Mouse (Mus musculus) spleen, adult 2 months (tissue): Measurements from ENCODE around the gene Gm45717. TPM values are rescaled to one million over a fixed set of nuclear protein-coding genes. Genes with fewer than 3 reads are reported as not detected.

Experiments
- DNase-seq, 2 experiments: peaks; one replicate each; pipeline versions ENCODE4 v3.0.0 to v3.0.0-alpha.2; 2012 to 2021; ENCODE audit warnings: low spot score in 2 of 2, low read depth in 1 of 2
- H3K27ac ChIP-seq: fragments of 200-500 bp; 2 replicates; pipeline ENCODE4 v1.5.1; 2012; ENCODE audit warnings: low read length, inconsistent platforms; ENCODE audit not compliant: insufficient read depth
- H3K27me3 ChIP-seq: fragments of 200-500 bp; 2 replicates; pipeline ENCODE4 v1.6.1; 2012; ENCODE audit warnings: mild to moderate bottlenecking, moderate library complexity, low read length, inconsistent platforms; ENCODE audit not compliant: control insufficient read depth, insufficient read depth
- H3K36me3 ChIP-seq: fragments of 200-500 bp; 2 replicates; pipeline ENCODE4 v1.6.1; 2012; ENCODE audit warnings: mild to moderate bottlenecking, low read length, inconsistent platforms; ENCODE audit not compliant: control insufficient read depth, insufficient read depth
- H3K4me1 ChIP-seq: fragments of 200-500 bp; 2 replicates; pipeline ENCODE4 v1.6.1; 2011; ENCODE audit warnings: inconsistent platforms; ENCODE audit not compliant: control insufficient read depth, insufficient read depth, insufficient read length
- H3K4me3 ChIP-seq: fragments of 200-500 bp; 2 replicates; pipeline ENCODE4 v1.5.1; 2011; ENCODE audit warnings: mild to moderate bottlenecking, inconsistent platforms; ENCODE audit not compliant: insufficient read depth, insufficient read length; ENCODE audit errors: extremely low read depth
- CTCF ChIP-seq: fragments of 200-500 bp; IDR thresholded peaks from 2 replicates; pipeline ENCODE4 v1.5.1; 2011; ENCODE audit warnings: mild to moderate bottlenecking, inconsistent platforms; ENCODE audit not compliant: insufficient read depth, insufficient read length, insufficient replicate concordance; ENCODE audit errors: extremely low read depth
- POLR2A ChIP-seq: fragments of 200-500 bp; IDR thresholded peaks from 2 replicates; pipeline ENCODE4 v1.6.1; 2011; ENCODE audit warnings: low read depth, low read length, inconsistent platforms
- WGBS: fragments of 180-500 bp; shearing (Covaris S2); methylation state at CpG from one replicate; pipeline ENCODE4 v1.1.7; 2018; 5-methylcytosine and 5-hydroxymethylcytosine counted together
- polyA plus RNA-seq: library from polyadenylated mRNA; depleted of rRNA; stranded (reverse); fragments of >200 nt; gene quantifications from 2 replicates; pipeline ENCODE4 v1.2.3, GENCODE M21; 2012

The Gm45717 gene
- polyA plus RNA-seq, 1 experiment: not detected

GRCm38 (mm10) chr7:140967862-140968591, 12.3 kb upstream of the Gm45717 start:
- no peak for TF ChIP-seq CTCF
- TF ChIP-seq POLR2A: no peak
- H3K4me3 ChIP-seq: no peak overlapping the region
- no peak for DNase-seq
- WGBS: 19% methylated on average over 14 of the region's 14 CpGs
- H3K27me3 ChIP-seq: no peaks in the 10 kb centered on the region
- H3K4me1 ChIP-seq: 0 out of 2 replicates have a peak, but pooled peaks cover 2% of the 10 kb centered on the region
- peak overlapping the region; percentile 18; the same call in 1 of the 2 replicates for H3K27ac ChIP-seq
- H3K36me3 ChIP-seq: no peaks in the 10 kb centered on the region

GRCm38 (mm10) chr7:140966921-140967320, 11.2 kb upstream of the Gm45717 start, which contains the start of gene Ifitm1:
Gene Ifitm1, plus strand, starts transcription at chr7:140967221.
- 79% methylated on average over 4 of the region's 4 CpGs for WGBS
- Histone ChIP-seq H3K27ac (no peak within 1 kb of the TSS), H3K4me1 (0 out of 2 replicates have a peak, but pooled peaks cover 2% of the 10 kb centered on the region), H3K4me3 (no peak within 1 kb of the TSS), H3K36me3 (no peaks in the 10 kb centered on the region), H3K27me3 (no peaks in the 10 kb centered on the region)
- TF ChIP-seq POLR2A: no peak
- TF ChIP-seq CTCF: no peak
- DNase-seq: no peak

GRCm38 (mm10) chr7:140962733-140963132, 7.0 kb upstream of the Gm45717 start:
- DNase-seq: no peak
- Histone ChIP-seq H3K36me3 (no peaks in the 10 kb centered on the region), H3K4me1 (no peaks in the 10 kb centered on the region), H3K27ac (no peak overlapping the region), H3K27me3 (no peaks in the 10 kb centered on the region), H3K4me3 (no peak overlapping the region)
- no peak for TF ChIP-seq POLR2A
- no peak for TF ChIP-seq CTCF
- WGBS: 91% methylated on average over 2 of the region's 2 CpGs

GRCm38 (mm10) chr7:140961416-140961815, 5.7 kb upstream of the Gm45717 start:
- H3K36me3 ChIP-seq: no peaks in the 10 kb centered on the region
- TF ChIP-seq POLR2A (no peak), CTCF (no peak)
- no peak overlapping the region for H3K27ac ChIP-seq
- H3K4me1 ChIP-seq: no peaks in the 10 kb centered on the region
- 78% methylated on average over 2 of the region's 2 CpGs for WGBS
- H3K4me3 ChIP-seq: no peak overlapping the region
- DNase-seq: no peak
- H3K27me3 ChIP-seq: no peaks in the 10 kb centered on the region

GRCm38 (mm10) chr7:140960026-140960425, 4.3 kb upstream of the Gm45717 start:
- Histone ChIP-seq H3K4me3 (no peak overlapping the region), H3K27me3 (no peaks in the 10 kb centered on the region), H3K27ac (no peak overlapping the region), H3K4me1 (peaks cover 4% of the 10 kb centered on the region; the same call in 1 of the 2 replicates), H3K36me3 (no peaks in the 10 kb centered on the region)
- DNase-seq: no peak
- 83% methylated on average over 5 of the region's 5 CpGs for WGBS
- TF ChIP-seq POLR2A: no peak
- no peak for TF ChIP-seq CTCF

GRCm38 (mm10) chr7:140959181-140959901, 3.6 kb upstream of the Gm45717 start:
- Histone ChIP-seq H3K27me3 (no peaks in the 10 kb centered on the region), H3K36me3 (no peaks in the 10 kb centered on the region), H3K4me3 (no peak overlapping the region), H3K27ac (no peak overlapping the region), H3K4me1 (peaks cover 9% of the 10 kb centered on the region; the same call in 1 of the 2 replicates)
- WGBS: 16% methylated on average over 9 of the region's 9 CpGs
- TF ChIP-seq CTCF: peak; percentile 22; the same call in 1 of the 2 replicates
- TF ChIP-seq POLR2A: no peak
- DNase-seq: peak in 1 of 2 experiments; percentile 19
